Mouse (Mus musculus) C2C12 (cell line): Measurements from ENCODE around the gene Zfp663.

ENCODE experiments used
- CEBPB ChIP-seq: IDR thresholded peaks from one replicate; pipeline ENCODE4 v1.6.1; 2011; ENCODE audit warnings: low read depth, mild to moderate bottlenecking, control low read depth, moderate library complexity
- CTCF ChIP-seq: IDR thresholded peaks from one replicate; pipeline ENCODE4 v1.5.1; 2011; ENCODE audit not compliant: control insufficient read depth, insufficient read depth, insufficient read length
- MAX ChIP-seq: IDR thresholded peaks from one replicate; pipeline ENCODE4 v1.6.1; 2011; ENCODE audit warnings: mild to moderate bottlenecking, control low read depth
- USF1 ChIP-seq: IDR thresholded peaks from one replicate; pipeline ENCODE4 v1.6.1; 2011; ENCODE audit warnings: low read depth, mild to moderate bottlenecking, control low read depth, moderate library complexity

DNA sequence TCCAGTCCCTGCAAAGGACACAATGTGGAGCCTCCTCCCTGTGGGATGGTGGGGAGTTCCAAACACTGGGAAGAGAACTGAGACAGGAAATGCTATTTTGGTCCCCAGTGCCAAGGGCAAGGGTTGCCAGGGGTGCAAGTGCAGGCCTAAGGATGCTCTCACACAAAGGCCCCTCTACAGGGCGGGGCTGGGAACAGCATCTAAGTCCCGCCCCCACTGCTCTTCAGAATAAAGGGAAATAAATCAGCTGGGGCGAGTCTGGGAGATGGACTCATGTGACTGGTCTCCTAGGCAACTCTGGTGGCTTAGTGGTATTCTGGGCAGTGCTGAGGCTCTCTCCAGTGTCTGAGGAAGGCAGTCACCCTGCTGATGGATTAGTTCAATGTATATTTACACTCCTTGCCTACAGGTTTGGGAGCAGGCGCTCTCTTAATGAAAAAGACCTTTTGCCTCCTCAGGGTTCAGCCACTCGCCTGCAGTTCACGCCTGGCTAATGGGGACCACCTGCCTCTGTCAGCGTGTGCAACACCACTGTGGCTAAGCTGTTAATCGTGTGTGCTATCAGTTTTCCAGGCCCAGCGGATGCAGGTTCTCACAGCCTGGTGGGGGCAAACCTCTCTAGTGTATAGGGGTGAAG lies 51.6 kb downstream of the Zfp663 start:
- no peak for TF ChIP-seq CTCF
- no peak for TF ChIP-seq CEBPB
- TF ChIP-seq USF1, result no peak
- no peak for TF ChIP-seq MAX
